Mouse (Mus musculus): Measurements from ENCODE around the gene Klk4. TPM values are rescaled to one million over a fixed set of nuclear protein-coding genes. Genes with fewer than 3 reads are reported as not detected.

The Klk4 gene
- total RNA-seq, 1 experiment = not detected

GRCm38 (mm10) chr7:43921941-43922340, 41.0 kb downstream of the Klk4 start:
- no peak overlapping the region for H3K9ac ChIP-seq (ENCODE audit: insufficient read depth, low read depth, low read length, poor library complexity, severe bottlenecking)
- DNase-seq (ENCODE audit: low read depth, low spot score) = no peak
- no peaks in the 10 kb centered on the region for H3K36me3 ChIP-seq (ENCODE audit: control insufficient read depth, insufficient read depth, low read length, poor library complexity, severe bottlenecking)
- in situ Hi-C loops (cut with MboI; ENCODE audit: low sequenced_read_pairs in 2 of 2, unreplicated experiment in 2 of 2) = no loop called here
- no peak overlapping the region for H3K27ac ChIP-seq (ENCODE audit: insufficient read depth, low read depth, low read length, poor library complexity, severe bottlenecking)
- no peak for TF ChIP-seq ZC3H11A (IDR thresholded peaks at IDR 0.05; ENCODE audit: borderline replicate concordance, low read depth, low read length)
- TF ChIP-seq HCFC1 (IDR thresholded peaks at IDR 0.05; ENCODE audit: borderline replicate concordance, insufficient read depth, low read length) = no peak
- no peak for TF ChIP-seq CHD2 (IDR thresholded peaks at IDR 0.05; ENCODE audit: low read depth, low read length)
- no peak for TF ChIP-seq ZNF384 (IDR thresholded peaks at IDR 0.05; ENCODE audit: low read depth, low read length)
- TF ChIP-seq MAFK (IDR thresholded peaks at IDR 0.05; ENCODE audit: insufficient read depth, low read depth, low read length) = no peak
- H3K9me3 ChIP-seq (ENCODE audit: control insufficient read depth, insufficient read depth, low read depth, low read length) = no peaks in the 10 kb centered on the region
- H3K4me1 ChIP-seq (ENCODE audit: control insufficient read depth in 2 of 2, insufficient read depth in 2 of 2, low read length in 2 of 2, poor library complexity in 1 of 2) = peaks cover 0 to 3% of the 10 kb centered on the region in 2 experiments; a peak in 1 of 4 replicates
- H3K4me3 ChIP-seq (ENCODE audit: insufficient read depth in 1 of 2, low read depth in 1 of 2, low read length in 2 of 2, poor library complexity in 1 of 2, severe bottlenecking in 1 of 2) = no peak overlapping the region

- H3K9ac ChIP-seq (ENCODE audit: insufficient read depth, low read depth, low read length, poor library complexity, severe bottlenecking) = no peak overlapping the region
- peaks cover 0 to 2% of the 10 kb centered on the region in 2 experiments; a peak in 1 of 4 replicates for H3K4me1 ChIP-seq (ENCODE audit: control insufficient read depth in 2 of 2, insufficient read depth in 2 of 2, low read length in 2 of 2, poor library complexity in 1 of 2)
- in situ Hi-C loops (cut with MboI; ENCODE audit: low sequenced_read_pairs in 2 of 2, unreplicated experiment in 2 of 2) = loop anchor here in 1 of 2 experiments (25.0 kb wide), 1 partner anchor 111 kb away; no protein-coding TSS in a partner anchor
- no peak overlapping the region for H3K4me3 ChIP-seq (ENCODE audit: insufficient read depth in 1 of 2, low read depth in 1 of 2, low read length in 2 of 2, poor library complexity in 1 of 2, severe bottlenecking in 1 of 2)
- no peaks in the 10 kb centered on the region for H3K36me3 ChIP-seq (ENCODE audit: control insufficient read depth, insufficient read depth, low read length, poor library complexity, severe bottlenecking)
- peak; percentile 48 for DNase-seq (ENCODE audit: low read depth, low spot score)
- H3K9me3 ChIP-seq (ENCODE audit: control insufficient read depth, insufficient read depth, low read depth, low read length) = no peaks in the 10 kb centered on the region
- no peak overlapping the region for H3K27ac ChIP-seq (ENCODE audit: insufficient read depth, low read depth, low read length, poor library complexity, severe bottlenecking)
- TF ChIP-seq ZNF384 (IDR thresholded peaks at IDR 0.05; ENCODE audit: low read depth, low read length) (no peak), ZC3H11A (IDR thresholded peaks at IDR 0.05; ENCODE audit: borderline replicate concordance, low read depth, low read length) (peak; percentile 50)
These were observed 45.0 kb downstream of the Klk4 start for GRCm38 (mm10) chr7:43925985-43926384.

GRCm38 (mm10) chr7:43928521-43928920, 47.6 kb downstream of the Klk4 start:
- no peak overlapping the region for H3K9ac ChIP-seq (ENCODE audit: insufficient read depth, low read depth, low read length, poor library complexity, severe bottlenecking)
- H3K36me3 ChIP-seq (ENCODE audit: control insufficient read depth, insufficient read depth, low read length, poor library complexity, severe bottlenecking) = no peaks in the 10 kb centered on the region
- no peaks in the 10 kb centered on the region for H3K9me3 ChIP-seq (ENCODE audit: control insufficient read depth, insufficient read depth, low read depth, low read length)
- H3K27ac ChIP-seq (ENCODE audit: insufficient read depth, low read depth, low read length, poor library complexity, severe bottlenecking) = no peak overlapping the region
- no peak for TF ChIP-seq CHD2 (IDR thresholded peaks at IDR 0.05; ENCODE audit: low read depth, low read length)
- TF ChIP-seq ZC3H11A (IDR thresholded peaks at IDR 0.05; ENCODE audit: borderline replicate concordance, low read depth, low read length) = no peak
- no peak for TF ChIP-seq HCFC1 (IDR thresholded peaks at IDR 0.05; ENCODE audit: borderline replicate concordance, insufficient read depth, low read length)
- TF ChIP-seq ZNF384 (IDR thresholded peaks at IDR 0.05; ENCODE audit: low read depth, low read length) = no peak
- no peak for TF ChIP-seq MAFK (IDR thresholded peaks at IDR 0.05; ENCODE audit: insufficient read depth, low read depth, low read length)
- H3K4me1 ChIP-seq (ENCODE audit: control insufficient read depth in 2 of 2, insufficient read depth in 2 of 2, low read length in 2 of 2, poor library complexity in 1 of 2) = peaks cover 0 to 2% of the 10 kb centered on the region in 2 experiments; a peak in 1 of 4 replicates
- in situ Hi-C loops (cut with MboI; ENCODE audit: low sequenced_read_pairs in 2 of 2, unreplicated experiment in 2 of 2) = loop anchor here in 1 of 2 experiments (25.0 kb wide), 1 partner anchor 109 kb away; no protein-coding TSS in a partner anchor
- peak; percentile 39 for DNase-seq (ENCODE audit: low read depth, low spot score)
- no peak overlapping the region for H3K4me3 ChIP-seq (ENCODE audit: insufficient read depth in 1 of 2, low read depth in 1 of 2, low read length in 2 of 2, poor library complexity in 1 of 2, severe bottlenecking in 1 of 2)

- H3K36me3 ChIP-seq (ENCODE audit: control insufficient read depth, insufficient read depth, low read length, poor library complexity, severe bottlenecking) = no peaks in the 10 kb centered on the region
- in situ Hi-C loops (cut with MboI; ENCODE audit: low sequenced_read_pairs in 2 of 2, unreplicated experiment in 2 of 2) = loop anchor here in 1 of 2 experiments (25.0 kb wide), 1 partner anchor 105 kb away; no protein-coding TSS in a partner anchor
- no peak overlapping the region for H3K27ac ChIP-seq (ENCODE audit: insufficient read depth, low read depth, low read length, poor library complexity, severe bottlenecking)
- no peak for DNase-seq (ENCODE audit: low read depth, low spot score)
- no peak overlapping the region for H3K4me3 ChIP-seq (ENCODE audit: insufficient read depth in 1 of 2, low read depth in 1 of 2, low read length in 2 of 2, poor library complexity in 1 of 2, severe bottlenecking in 1 of 2)
- TF ChIP-seq ZC3H11A (IDR thresholded peaks at IDR 0.05; ENCODE audit: borderline replicate concordance, low read depth, low read length) = no peak
- no peak for TF ChIP-seq HCFC1 (IDR thresholded peaks at IDR 0.05; ENCODE audit: borderline replicate concordance, insufficient read depth, low read length)
- no peak for TF ChIP-seq ZNF384 (IDR thresholded peaks at IDR 0.05; ENCODE audit: low read depth, low read length)
- no peak for TF ChIP-seq MAFK (IDR thresholded peaks at IDR 0.05; ENCODE audit: insufficient read depth, low read depth, low read length)
- TF ChIP-seq CHD2 (IDR thresholded peaks at IDR 0.05; ENCODE audit: low read depth, low read length) = no peak
- no peak overlapping the region for H3K9ac ChIP-seq (ENCODE audit: insufficient read depth, low read depth, low read length, poor library complexity, severe bottlenecking)
- H3K9me3 ChIP-seq (ENCODE audit: control insufficient read depth, insufficient read depth, low read depth, low read length) = no peaks in the 10 kb centered on the region
- H3K4me1 ChIP-seq (ENCODE audit: control insufficient read depth in 2 of 2, insufficient read depth in 2 of 2, low read length in 2 of 2, poor library complexity in 1 of 2) = no peaks in the 10 kb centered on the region
These were observed 51.4 kb downstream of the Klk4 start for GRCm38 (mm10) chr7:43932337-43932736.

- no peaks in the 10 kb centered on the region for H3K4me1 ChIP-seq (ENCODE audit: control insufficient read depth in 2 of 2, insufficient read depth in 2 of 2, low read length in 2 of 2, poor library complexity in 1 of 2)
- no peaks in the 10 kb centered on the region for H3K9me3 ChIP-seq (ENCODE audit: control insufficient read depth, insufficient read depth, low read depth, low read length)
- no peak within 1 kb of the TSS for H3K4me3 ChIP-seq (ENCODE audit: insufficient read depth in 1 of 2, low read depth in 1 of 2, low read length in 2 of 2, poor library complexity in 1 of 2, severe bottlenecking in 1 of 2)
- no peak within 1 kb of the TSS for H3K9ac ChIP-seq (ENCODE audit: insufficient read depth, low read depth, low read length, poor library complexity, severe bottlenecking)
- H3K27ac ChIP-seq (ENCODE audit: insufficient read depth, low read depth, low read length, poor library complexity, severe bottlenecking) = no peak within 1 kb of the TSS
- H3K36me3 ChIP-seq (ENCODE audit: control insufficient read depth, insufficient read depth, low read length, poor library complexity, severe bottlenecking) = no peaks in the 10 kb centered on the region
- no peak for TF ChIP-seq ZNF384 (IDR thresholded peaks at IDR 0.05; ENCODE audit: low read depth, low read length)
- no peak for TF ChIP-seq CHD2 (IDR thresholded peaks at IDR 0.05; ENCODE audit: low read depth, low read length)
- TF ChIP-seq ZC3H11A (IDR thresholded peaks at IDR 0.05; ENCODE audit: borderline replicate concordance, low read depth, low read length) = no peak
- no peak for TF ChIP-seq HCFC1 (IDR thresholded peaks at IDR 0.05; ENCODE audit: borderline replicate concordance, insufficient read depth, low read length)
- no peak for DNase-seq (ENCODE audit: low read depth, low spot score)
- in situ Hi-C loops (cut with MboI; ENCODE audit: low sequenced_read_pairs in 2 of 2, unreplicated experiment in 2 of 2) = loop anchor here in 1 of 2 experiments (25.0 kb wide), 1 partner anchor 104 kb away; no protein-coding TSS in a partner anchor
These were observed 52.5 kb downstream of the Klk4 start, which contains the start of gene Klk15 for GRCm38 (mm10) chr7:43933440-43933839. Gene Klk15 (plus strand): TSS chr7:43933740.

All from ES-E14 (cell line).